Mouse (Mus musculus) thymus, adult 2 months (tissue): Measurements from ENCODE around the gene Rlbp1. TPM values are rescaled to one million over a fixed set of nuclear protein-coding genes. Genes with fewer than 3 reads are reported as not detected.
A peak's percentile ranks its signal among the peaks of the same experiment; 100 is the strongest.

Source experiments
- DNase-seq: peaks from one replicate; pipeline ENCODE4 v3.0.0; 2021
- H3K27ac ChIP-seq: fragments of 200-500 bp; 2 replicates; pipeline ENCODE4 v1.5.1; 2012; ENCODE audit warnings: low read length, control low read depth; ENCODE audit not compliant: control insufficient read depth, insufficient read depth
- H3K27me3 ChIP-seq: fragments of 200-500 bp; 2 replicates; pipeline ENCODE4 v1.6.1; 2012; ENCODE audit warnings: mild to moderate bottlenecking, low read length, moderate library complexity, mixed read lengths; ENCODE audit not compliant: control insufficient read depth, insufficient read depth
- H3K36me3 ChIP-seq: fragments of 200-500 bp; 2 replicates; pipeline ENCODE4 v1.6.1; 2012; ENCODE audit warnings: mild to moderate bottlenecking, low read length, moderate library complexity; ENCODE audit not compliant: control insufficient read depth, insufficient read depth
- H3K4me1 ChIP-seq: fragments of 200-500 bp; replicated peaks from 2 replicates; pipeline ENCODE4 v1.6.1; 2012; ENCODE audit warnings: low read length; ENCODE audit not compliant: control insufficient read depth, insufficient read depth
- H3K4me3 ChIP-seq: fragments of 200-500 bp; 2 replicates; pipeline ENCODE4 v1.5.1; 2012; ENCODE audit warnings: mild to moderate bottlenecking, low read length, control low read depth, moderate library complexity; ENCODE audit not compliant: control insufficient read depth, insufficient read depth
- CTCF ChIP-seq: fragments of 200-500 bp; IDR thresholded peaks from 2 replicates; pipeline ENCODE4 v1.5.1; 2012; ENCODE audit warnings: mild to moderate bottlenecking, control low read depth, low read length, moderate library complexity, borderline replicate concordance; ENCODE audit not compliant: control insufficient read depth, poor library complexity, insufficient read depth; ENCODE audit errors: extremely low read depth
- POLR2A ChIP-seq: fragments of 200-500 bp; IDR thresholded peaks from 2 replicates; pipeline ENCODE4 v1.6.1; 2012; ENCODE audit warnings: mild to moderate bottlenecking, low read length, control low read depth, moderate library complexity; ENCODE audit not compliant: control insufficient read depth, poor library complexity, insufficient read depth; ENCODE audit errors: extremely low read depth
- WGBS: fragments of 180-500 bp; shearing (Covaris S2); methylation state at CpG from one replicate; pipeline ENCODE4 v1.1.7; 2018; 5-methylcytosine and 5-hydroxymethylcytosine counted together
- polyA plus RNA-seq: library from polyadenylated mRNA; depleted of rRNA; stranded (reverse); fragments of >200 nt; gene quantifications from 2 replicates; pipeline ENCODE4 v1.2.3, GENCODE M21; 2012

Rlbp1 gene
- polyA plus RNA-seq, 1 experiment, result 0.78 TPM

DNA sequence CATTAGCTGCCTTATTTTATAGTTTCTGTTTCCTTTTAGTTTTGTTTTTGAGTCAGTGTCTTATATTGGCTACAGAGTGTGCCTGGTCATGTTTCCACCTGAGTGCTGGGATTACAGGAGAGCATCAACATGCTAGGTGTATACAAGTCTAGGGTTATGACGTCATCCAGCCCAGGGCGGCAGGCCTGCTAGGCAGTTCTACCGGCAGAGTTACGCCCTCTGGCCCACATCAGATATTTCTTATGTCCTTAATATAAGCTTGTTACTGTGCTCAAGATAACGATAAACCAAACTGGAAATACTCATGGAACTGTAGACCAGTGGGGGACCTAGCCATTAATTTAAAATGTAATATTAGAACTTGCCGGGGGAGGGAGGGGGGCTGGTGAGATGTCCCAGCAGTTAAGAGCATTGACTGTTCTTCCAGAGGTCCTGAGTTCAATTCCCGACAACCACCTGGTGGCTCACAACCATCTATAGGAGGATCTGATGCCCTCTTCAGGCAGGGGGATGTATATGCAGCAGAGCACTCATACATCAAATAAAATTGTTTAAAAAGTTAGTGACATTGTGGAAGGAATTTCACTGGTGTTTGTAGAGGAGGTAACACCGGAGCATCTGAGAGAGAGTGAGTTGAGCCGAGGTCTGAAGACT, 6.1 kb upstream of the Rlbp1 start:
- H3K27me3 ChIP-seq, result no peaks in the 10 kb centered on the region
- no peak for TF ChIP-seq POLR2A
- no peak for TF ChIP-seq CTCF
- 37% methylated on average over 9 of the region's 9 CpGs for WGBS
- H3K4me1 ChIP-seq, result peaks cover 2% of the 10 kb centered on the region
- no peak overlapping the region for H3K4me3 ChIP-seq
- peak; percentile 23 for DNase-seq
- no peak overlapping the region for H3K27ac ChIP-seq
- no peaks in the 10 kb centered on the region for H3K36me3 ChIP-seq

GRCm38 (mm10) chr7:79391883-79392649, 5.2 kb upstream of the Rlbp1 start, which contains the start of gene Fanci:
Gene Fanci (plus strand): TSS chr7:79391929.
- Histone ChIP-seq H3K4me1 (peaks cover 2% of the 10 kb centered on the region), H3K4me3 (peak within 1 kb of the TSS; percentile 83), H3K27me3 (no peaks in the 10 kb centered on the region), H3K36me3 (no peaks in the 10 kb centered on the region), H3K27ac (peak within 1 kb of the TSS; percentile 72)
- WGBS, result under 1% methylated on average over 44 of the region's 44 CpGs
- peak; percentile 94 for DNase-seq
- TF ChIP-seq POLR2A, result peak; percentile 32; the same call in 1 of the 2 replicates
- peak; percentile 33; the same call in 1 of the 2 replicates for TF ChIP-seq CTCF

DNA sequence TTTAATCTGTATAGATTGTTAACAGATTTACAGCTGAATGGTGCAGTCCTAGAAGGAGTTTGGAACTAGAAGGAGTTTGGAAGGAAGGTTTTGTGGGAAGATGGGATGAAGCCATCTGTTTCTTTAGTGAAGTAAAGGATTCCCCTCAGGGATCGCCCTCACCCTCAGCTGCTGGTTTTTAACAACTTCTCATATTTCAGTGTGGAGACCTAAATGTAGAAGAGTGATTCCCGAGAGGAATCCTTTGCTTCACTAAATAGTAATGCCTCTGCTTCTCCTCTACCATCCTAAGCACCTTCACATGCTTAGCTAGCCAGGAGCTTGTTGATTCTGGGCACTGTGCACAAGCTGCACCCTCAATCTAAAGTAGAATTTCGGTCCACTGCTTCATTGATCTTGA, 4.6 kb upstream of the Rlbp1 start:
- Histone ChIP-seq H3K4me3 (peak overlapping the region; percentile 83), H3K27me3 (no peaks in the 10 kb centered on the region), H3K4me1 (peaks cover 2% of the 10 kb centered on the region), H3K27ac (no peak overlapping the region; the same call in 1 of the 2 replicates), H3K36me3 (no peaks in the 10 kb centered on the region)
- DNase-seq, result no peak
- WGBS, result 25% methylated on average over 3 of the region's 3 CpGs
- no peak for TF ChIP-seq POLR2A
- TF ChIP-seq CTCF, result no peak

DNA sequence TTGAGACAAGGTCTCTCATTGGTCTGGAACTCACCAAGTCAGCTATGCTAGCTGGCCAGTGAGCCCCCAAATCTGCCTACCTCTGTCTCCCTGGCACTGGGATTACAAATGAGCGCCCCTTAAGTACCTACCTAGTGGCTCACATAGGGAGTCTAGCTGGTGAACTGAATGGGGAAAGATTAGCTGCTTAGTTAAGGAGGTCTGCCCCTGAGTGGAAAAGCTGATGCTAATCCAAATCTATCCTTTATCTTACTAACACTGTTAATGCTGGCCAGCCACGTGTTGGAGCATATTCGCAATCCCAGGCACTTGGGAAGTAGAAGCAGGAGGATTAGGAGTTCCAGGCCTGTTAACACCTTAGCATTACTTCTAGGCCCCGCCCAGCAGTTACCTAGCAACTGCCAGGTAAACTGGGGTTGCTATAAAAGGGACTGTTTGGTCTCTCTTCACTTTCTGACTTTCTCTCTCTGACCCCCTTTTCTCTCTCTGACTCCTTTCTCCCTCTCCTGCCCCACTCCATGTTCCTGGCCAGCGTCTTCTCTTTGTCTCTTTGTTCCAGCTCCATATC, 3.4 kb upstream of the Rlbp1 start:
- H3K27ac ChIP-seq, result no peak overlapping the region
- H3K27me3 ChIP-seq, result no peaks in the 10 kb centered on the region
- WGBS, result 96% methylated on average over 5 of the region's 5 CpGs
- no peaks in the 10 kb centered on the region for H3K36me3 ChIP-seq
- peaks cover 2% of the 10 kb centered on the region for H3K4me1 ChIP-seq
- no peak for TF ChIP-seq POLR2A
- no peak for TF ChIP-seq CTCF
- no peak overlapping the region for H3K4me3 ChIP-seq
- no peak for DNase-seq

DNA sequence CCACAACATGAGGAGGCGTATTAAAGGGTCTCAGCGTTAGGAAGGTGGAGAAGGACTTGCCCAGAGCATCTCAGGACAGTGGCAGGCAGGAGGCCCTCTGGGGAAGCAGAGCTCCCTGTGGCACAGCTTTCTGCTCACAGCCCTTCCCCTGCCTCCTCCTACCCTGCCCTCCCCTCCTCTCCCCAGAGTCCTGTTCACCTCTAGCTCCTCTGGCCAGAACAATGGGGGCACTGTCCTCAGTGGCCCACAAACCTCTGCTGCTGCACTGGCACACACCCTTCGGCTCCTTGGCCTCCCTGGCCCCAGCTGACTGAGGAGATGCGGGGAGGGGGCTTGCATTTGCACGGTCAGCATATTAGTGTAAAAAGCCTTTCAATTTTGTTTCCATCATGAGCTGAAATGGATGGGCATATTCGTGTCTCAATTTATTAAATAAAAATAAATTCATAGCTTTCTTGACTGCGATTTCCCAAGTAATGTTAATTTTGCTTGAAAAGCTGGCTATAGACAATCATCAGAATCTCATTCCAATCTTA, 1.9 kb upstream of the Rlbp1 start:
- WGBS, result 96% methylated on average over 7 of the region's 7 CpGs
- H3K4me1 ChIP-seq, result peaks cover 2% of the 10 kb centered on the region
- no peaks in the 10 kb centered on the region for H3K36me3 ChIP-seq
- DNase-seq, result no peak
- TF ChIP-seq POLR2A (no peak), CTCF (no peak)
- H3K4me3 ChIP-seq, result no peak overlapping the region
- H3K27me3 ChIP-seq, result no peaks in the 10 kb centered on the region
- no peak overlapping the region for H3K27ac ChIP-seq

- H3K27me3 ChIP-seq, result no peaks in the 10 kb centered on the region
- TF ChIP-seq CTCF (no peak), POLR2A (no peak)
- WGBS, result 80% methylated on average over 7 of the region's 7 CpGs
- H3K4me3 ChIP-seq, result no peak overlapping the region
- no peak for DNase-seq
- no peak overlapping the region for H3K27ac ChIP-seq
- H3K4me1 ChIP-seq, result peaks cover 2% of the 10 kb centered on the region
- H3K36me3 ChIP-seq, result no peaks in the 10 kb centered on the region
Observed at GRCm38 (mm10) chr7:79387991-79388390, 1.1 kb upstream of the Rlbp1 start.
